Mouse (Mus musculus) mouse trophoblast stem cell (cell line): ENCODE data around the gene Gm20905.
"Not testable (repeated sequence)": the region's sequence is repeated elsewhere in the genome, so short reads cannot be mapped to it uniquely, and the experiment has no call there.

Source experiments
- in situ Hi-C, 2 experiments: fragments of 300-500 bp; cut with MseI, MboI; formaldehyde crosslinking; loops; 2 replicates in 1 of 2; 3 replicates in 1 of 2; pipeline ENCODE4 v1.15.1; 2025

Gm20905 gene

GRCm38 (mm10) chrY:37259503-37259902 lies at the start of gene Gm20905:
Gm20905 (minus strand) TSS chrY:37259603.
- in situ Hi-C loops = not testable (repeated sequence)
